Mouse (Mus musculus): ENCODE data around the gene Vsig10l.
A peak's percentile ranks its signal among the peaks of the same experiment; 100 is the strongest.

Vsig10l gene

DNA sequence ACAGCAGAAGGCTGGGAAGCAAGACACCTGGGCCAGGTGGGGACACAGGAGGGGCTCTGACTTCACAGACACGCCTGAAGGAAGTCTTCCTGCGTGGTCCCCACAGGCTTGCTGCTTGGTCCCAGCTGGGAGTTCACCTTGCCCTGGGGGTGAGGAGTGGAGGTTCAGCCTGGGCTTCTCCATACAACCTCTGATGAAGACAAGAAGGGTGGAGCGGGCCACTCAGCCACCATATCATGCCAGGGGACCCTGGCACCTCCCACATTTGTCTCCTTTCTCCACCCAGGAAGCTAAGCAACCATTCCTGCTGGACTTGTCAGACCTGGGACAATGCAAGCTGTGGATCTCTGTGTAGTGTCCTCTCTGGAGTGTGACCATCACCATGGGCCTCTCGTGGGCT, at the start of gene Vsig10l:
Vsig10l (plus strand) TSS at position 301 of the 400 bp plus-strand sequence.
- no peak for DNase-seq

DNA sequence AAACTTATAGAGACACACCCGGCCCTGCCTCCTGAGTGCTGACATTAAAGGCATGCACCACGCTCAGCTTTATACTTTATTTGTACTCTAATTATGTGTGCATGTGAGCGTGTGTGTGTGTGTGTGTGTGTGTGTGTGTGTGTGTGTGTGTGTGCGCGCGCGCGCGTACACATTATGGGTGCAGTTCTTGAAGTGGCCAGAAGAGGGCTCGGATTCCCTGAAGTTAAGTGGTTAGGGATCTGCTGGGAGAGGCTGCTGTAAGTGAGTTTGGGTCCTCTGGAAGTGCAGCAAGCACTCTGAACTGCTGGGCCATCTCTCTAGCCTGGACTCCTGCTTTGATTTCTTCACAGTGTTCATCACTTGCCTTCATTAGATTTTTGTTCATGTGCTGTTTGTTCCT, 45.7 kb upstream of the Vsig10l start:
- no peak for DNase-seq

GRCm38 (mm10) chr7:43422995-43423617, 39.8 kb upstream of the Vsig10l start:
- DNase-seq: peak; percentile 45 to 49

- DNase-seq: no peak
Observed at GRCm38 (mm10) chr7:43423991-43424625, 38.8 kb upstream of the Vsig10l start.

DNA sequence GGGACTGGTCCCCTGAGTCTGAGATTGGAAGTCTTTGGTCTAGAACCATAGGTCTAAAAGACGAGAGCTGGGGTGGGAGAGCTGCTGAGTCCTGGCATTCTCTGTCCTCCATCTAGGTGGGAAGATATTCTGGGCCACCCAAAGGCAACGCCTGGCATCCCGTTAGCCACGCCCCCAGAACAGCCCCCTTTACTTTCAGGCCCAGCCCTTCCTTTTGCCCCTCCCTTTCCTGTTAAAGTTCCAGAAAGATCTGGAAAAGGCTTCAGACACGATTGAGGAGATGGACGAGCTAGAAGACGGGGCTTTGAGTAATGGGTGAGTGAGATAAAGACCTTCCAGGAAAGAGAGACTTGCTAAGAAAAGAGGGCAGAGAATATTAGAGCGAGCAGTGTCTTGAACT, 35.5 kb upstream of the Vsig10l start, which contains the start of gene Lim2:
Lim2 (plus strand) TSS at position 265 of the 400 bp plus-strand sequence.
- no peak for DNase-seq

- DNase-seq: no peak
Observed at GRCm38 (mm10) chr7:43429500-43429899, 33.5 kb upstream of the Vsig10l start.

DNA sequence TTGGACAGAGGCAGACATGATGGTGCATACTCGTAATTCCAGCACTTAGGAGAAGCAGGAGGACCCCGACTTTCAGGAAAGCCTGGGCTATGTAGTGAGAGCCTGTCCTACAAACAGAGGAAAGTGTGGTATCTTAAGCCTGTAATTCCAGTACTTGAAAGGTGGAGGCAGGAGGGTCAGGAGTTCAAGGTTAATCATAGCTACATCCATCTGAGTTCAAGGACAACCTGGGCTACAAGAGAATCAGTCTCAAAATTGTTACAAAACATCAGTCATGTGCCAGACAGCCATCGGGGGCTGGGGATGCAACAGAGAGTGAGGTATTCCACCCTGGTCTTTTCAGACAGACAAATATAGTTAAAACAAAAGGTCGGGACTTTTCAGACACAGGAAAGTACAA, 30.1 kb upstream of the Vsig10l start:
- DNase-seq: no peak

DNA sequence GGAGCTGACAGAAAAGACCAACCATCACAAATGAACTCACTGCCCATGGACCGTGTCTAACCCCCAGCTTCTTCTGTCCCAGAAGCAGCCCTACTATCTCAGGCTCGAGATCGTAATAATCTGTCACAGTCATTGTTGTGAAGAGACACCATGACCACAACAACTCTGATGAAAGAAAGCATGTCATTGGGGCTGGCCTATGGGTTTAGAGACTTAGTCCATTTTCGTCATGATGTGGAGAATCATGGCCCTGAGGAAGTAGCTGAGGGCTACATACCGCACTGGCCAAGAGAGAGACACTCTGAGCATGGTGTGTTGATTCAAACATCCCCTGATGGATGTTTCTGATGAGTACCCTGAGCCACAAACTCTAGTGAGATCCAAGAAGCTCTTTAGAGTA, 28.3 kb upstream of the Vsig10l start:
- no peak for DNase-seq

- DNase-seq: no peak
Observed at GRCm38 (mm10) chr7:43436341-43437255, 26.4 kb upstream of the Vsig10l start, which contains the start of gene Nkg7. TSS of gene Nkg7 (plus strand) at chr7:43437073.

DNA sequence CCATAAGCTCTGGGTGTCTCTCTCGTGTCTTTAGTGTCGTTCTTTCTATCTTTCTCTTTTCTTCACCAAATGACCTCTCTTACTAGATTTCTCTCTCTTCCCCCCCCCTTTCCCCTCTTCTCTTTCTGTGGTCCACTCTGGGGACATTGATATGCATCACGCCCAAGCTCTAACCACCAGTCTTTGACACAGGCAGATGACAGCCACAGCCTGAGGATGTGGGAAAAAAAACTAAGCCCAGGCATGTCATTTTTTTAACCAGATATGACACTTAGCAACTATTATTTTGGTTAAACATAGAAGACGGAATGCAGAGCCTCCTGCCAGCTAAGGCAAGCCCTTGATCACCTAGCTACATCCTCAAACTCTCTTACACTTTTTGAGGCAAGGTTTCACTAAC, 24.3 kb upstream of the Vsig10l start:
- no peak for DNase-seq

DNA sequence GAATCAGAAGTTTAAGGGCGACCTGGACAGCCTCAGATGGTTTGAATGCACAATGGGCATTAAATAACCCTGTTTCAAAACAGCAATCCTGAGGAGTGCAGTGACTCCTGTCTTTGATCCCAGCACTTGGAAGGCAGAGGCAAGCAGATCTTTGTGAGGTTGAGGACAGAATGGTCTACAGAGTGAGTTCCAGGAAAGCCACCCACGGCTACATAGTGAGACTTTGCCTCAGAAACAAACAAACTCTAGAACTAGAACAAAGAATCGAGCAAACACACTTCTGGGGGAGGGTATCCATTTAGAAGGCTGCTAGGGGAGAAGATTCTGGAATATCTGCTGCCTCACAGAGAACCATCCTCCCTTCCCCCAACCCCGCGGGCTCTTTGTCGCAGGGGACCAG, 22.5 kb upstream of the Vsig10l start, which contains the start of gene Cldnd2:
Cldnd2 (plus strand) TSS at position 301 of the 400 bp plus-strand sequence.
- DNase-seq: no peak

DNA sequence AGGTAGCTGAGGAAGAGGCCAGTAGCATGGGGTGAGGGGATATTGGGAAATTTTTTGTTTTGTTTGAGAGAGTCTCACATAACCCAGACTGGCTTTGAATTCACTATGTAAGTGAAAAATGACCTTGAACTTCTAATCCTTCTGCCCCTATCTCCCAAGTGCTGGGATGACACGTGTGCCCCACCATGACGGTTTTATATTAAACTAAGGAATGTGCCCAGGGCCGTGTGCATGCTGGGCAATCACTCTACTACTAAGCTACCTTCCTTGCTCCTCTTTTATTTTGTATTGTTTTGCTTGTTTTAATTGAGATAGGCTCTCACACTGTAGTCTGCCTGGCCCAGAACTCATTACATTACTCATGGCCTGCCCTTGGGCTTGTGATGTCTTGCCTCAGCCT, 21.9 kb upstream of the Vsig10l start:
- DNase-seq: no peak

GRCm38 (mm10) chr7:43442684-43443083, 20.3 kb upstream of the Vsig10l start:
- DNase-seq: no peak

DNA sequence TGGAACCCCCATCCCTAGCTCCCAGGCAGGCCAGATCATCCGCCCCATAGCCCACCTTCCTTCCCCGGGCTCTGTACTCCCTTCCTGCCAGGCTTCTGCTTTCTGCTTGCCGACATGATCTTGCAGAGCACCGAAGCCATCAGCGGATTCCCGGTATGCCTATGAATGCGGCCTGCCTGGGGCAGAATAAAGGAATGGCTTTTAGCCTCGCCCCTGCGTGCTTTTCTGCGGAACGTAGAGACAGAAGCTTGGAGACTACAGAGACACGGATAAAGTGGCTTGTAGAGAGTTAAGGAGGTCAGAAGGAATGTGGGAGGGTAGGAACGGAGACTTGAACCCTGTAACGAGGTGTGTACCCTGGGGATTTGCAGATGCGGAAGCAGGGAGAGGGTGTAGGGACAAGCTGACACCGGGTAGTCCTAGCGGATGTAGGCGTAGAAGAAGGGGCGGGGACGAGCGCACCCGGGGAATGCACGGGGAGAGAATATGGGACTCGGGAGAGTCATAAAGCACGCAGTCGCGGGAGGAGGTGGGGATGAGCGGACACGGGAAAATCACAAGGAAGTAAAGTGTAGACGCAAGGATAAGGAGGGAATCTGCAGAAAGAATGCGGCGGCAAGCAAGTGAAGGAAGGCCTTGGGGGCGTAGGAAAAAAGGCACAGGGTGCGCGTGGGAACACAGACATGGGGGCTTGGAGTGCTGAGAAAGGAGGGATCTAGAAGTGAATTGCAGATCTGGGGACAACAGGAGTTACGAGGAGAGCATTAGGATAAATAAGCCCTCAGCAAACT, 19.6 kb upstream of the Vsig10l start:
- peak; percentile 73 to 82 for DNase-seq

GRCm38 (mm10) chr7:43443917-43444293, 19.0 kb upstream of the Vsig10l start, which contains the start of the genes Etfb and Gm45233:
TSS of gene Etfb (plus strand) at chr7:43444083.
TSS of gene Gm45233 (plus strand) at chr7:43444128.
- DNase-seq: peak; percentile 88 to 92

DNA sequence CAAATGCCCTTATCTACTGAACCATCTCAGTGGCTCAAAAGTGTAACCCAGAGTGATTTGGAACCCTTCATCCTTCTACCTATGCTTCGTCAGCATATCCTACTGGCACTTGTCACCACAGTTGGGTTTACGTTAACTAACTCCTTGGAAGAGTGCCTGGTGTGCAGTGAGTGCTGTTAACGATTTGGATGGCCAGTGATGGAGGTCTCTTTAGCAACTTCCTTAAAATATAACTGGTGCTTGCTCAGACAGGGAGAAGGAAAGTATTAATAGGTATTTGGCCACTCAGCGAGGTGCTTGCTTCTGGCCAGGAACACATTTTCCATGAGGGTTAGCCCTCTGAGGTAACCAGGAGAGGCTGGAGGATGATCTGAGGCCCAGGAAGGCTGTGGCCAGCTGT, 15.2 kb upstream of the Vsig10l start:
- DNase-seq: no peak

- no peak for DNase-seq
Observed at GRCm38 (mm10) chr7:43448246-43448645, 14.7 kb upstream of the Vsig10l start.

GRCm38 (mm10) chr7:43449811-43450210, 13.1 kb upstream of the Vsig10l start:
- DNase-seq: no peak

DNA sequence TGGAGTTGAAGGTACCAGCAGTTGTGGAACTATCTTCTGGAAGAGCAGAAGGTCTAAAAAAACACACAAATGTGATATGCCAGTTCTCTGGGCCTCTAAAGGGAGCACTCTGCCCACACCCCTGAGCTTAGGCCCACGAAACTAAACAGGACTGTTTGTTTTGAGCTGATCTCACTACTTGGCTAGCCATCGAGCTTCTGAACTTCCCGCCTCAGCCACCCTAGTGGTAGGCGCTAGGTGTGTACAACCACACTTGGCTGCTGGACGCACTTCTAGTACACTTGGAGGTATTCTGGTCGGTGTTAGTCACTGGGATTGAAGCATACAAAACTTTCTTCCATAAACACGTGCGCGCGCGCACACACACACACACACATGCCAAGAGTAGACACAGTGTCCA, 11.2 kb upstream of the Vsig10l start:
- DNase-seq: no peak

- DNase-seq: no peak
Observed at GRCm38 (mm10) chr7:43452609-43453008, 10.3 kb upstream of the Vsig10l start.

DNA sequence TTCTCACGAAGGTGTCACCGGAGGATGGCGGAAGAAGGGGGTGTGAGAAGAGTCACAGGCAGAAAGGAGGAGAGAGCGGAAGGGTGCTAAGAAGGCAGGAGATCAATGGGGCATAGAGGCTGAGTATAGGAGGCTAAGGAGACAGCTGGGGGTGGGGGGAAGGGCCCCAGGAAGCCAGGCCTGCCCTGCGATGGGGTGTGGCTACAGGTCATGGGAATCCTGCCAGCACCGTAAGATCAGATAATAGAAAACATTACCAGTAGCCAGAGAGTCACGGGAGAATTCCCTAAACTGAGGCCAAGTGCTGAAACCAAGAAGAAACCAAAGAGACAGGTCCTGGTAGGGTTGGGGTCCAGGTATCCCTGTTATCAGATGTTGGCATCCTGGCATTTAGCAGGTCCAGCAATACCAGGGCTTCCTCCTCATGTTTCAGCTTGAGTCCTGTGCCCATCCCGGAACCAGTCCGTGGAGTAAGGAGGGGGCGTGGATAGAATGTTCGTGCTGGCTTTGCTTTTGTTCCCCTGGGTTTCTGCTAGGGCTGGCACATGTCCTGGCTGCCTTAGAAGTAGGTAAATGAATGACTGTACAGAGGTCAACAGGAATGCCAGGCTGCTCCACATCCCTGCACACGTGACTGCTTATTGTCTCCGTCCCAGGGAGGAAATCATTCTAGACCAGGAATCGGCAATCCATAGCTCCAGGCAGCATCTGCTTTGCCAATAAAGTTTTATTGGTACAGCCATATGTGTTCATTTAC, 9.2 kb upstream of the Vsig10l start:
- no peak for DNase-seq

GRCm38 (mm10) chr7:43454371-43454770, 8.6 kb upstream of the Vsig10l start:
- no peak for DNase-seq

All from thymus, adult 18-20 months (tissue).